In the genomic region with DNA sequence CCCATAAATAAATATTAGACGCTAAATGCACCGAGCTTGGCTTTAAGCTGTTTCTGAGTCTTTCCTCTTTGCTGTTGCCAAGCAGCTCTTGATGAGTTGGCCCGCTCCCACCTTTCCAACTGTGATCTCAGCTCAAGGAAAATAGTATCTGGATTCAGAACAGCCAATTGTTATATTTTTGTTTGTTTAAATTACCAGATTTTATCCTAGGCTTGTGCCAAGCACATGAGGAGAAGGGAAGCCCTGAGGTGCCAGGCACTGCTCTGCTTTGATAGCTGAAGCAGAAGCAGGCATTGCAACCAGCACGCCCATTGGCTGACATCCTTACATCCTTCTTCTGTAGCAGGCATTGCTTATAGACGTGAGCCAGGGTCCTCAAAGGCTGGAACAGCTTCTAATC, we compare ENCODE assay signal across 22 mouse cellular contexts.
A peak's percentile ranks its signal among the peaks of the same experiment; 100 is the strongest.
DNase-seq lines count a peak whose midpoint lies in the region; ATAC-seq and TF ChIP-seq lines count a peak whose summit lies in the region.
"Had no signal": no experiment of that assay in that cellular context is flagged by ENCODE, and none has a peak within 500 bp of the region (broad histone marks: within the 10 kb centered on the region; RNA-seq: fewer than 3 reads in every experiment).

No protein-coding gene starts in this region.

- no peak overlapping the region for H3K27ac ChIP-seq in forebrain, embryonic 15.5 days (replicated peaks)
- H3K27ac ChIP-seq in forebrain, embryonic 11.5 days (ENCODE audit: low read depth, low read length) = no peak overlapping the region
- H3K27ac ChIP-seq in gastrocnemius, adult 2 months = no peak overlapping the region
- H3K27ac ChIP-seq: embryonic facial prominence, embryonic 15.5 days; heart, embryonic 15.5 days; limb, embryonic 13.5 days; liver, embryonic 12.5 days had no signal

- H3K9me3 ChIP-seq in forebrain, embryonic 15.5 days = no peaks in the 10 kb centered on the region
- H3K9me3 ChIP-seq in forebrain, embryonic 11.5 days (ENCODE audit: control insufficient read depth, low read length) = no peaks in the 10 kb centered on the region
- H3K9me3 ChIP-seq: embryonic facial prominence, embryonic 15.5 days; heart, embryonic 15.5 days; limb, embryonic 13.5 days; liver, embryonic 12.5 days had no signal

- H3K4me2 ChIP-seq in forebrain, embryonic 15.5 days (replicated peaks) = no peak overlapping the region
- no peak overlapping the region for H3K4me2 ChIP-seq in forebrain, embryonic 11.5 days (ENCODE audit: low read depth, low read length, severe bottlenecking)
- H3K4me2 ChIP-seq: embryonic facial prominence, embryonic 15.5 days; heart, embryonic 15.5 days; limb, embryonic 13.5 days; liver, embryonic 12.5 days; midbrain, embryonic 11.5 days had no signal

- intact Hi-C loops in gastrocnemius, adult 2 months (cut with DNase I) = no loop called here

- H3K4me1 ChIP-seq in forebrain, embryonic 15.5 days = peaks cover 6% of the 10 kb centered on the region; the same call in 1 of the 2 replicates
- H3K4me1 ChIP-seq in forebrain, embryonic 11.5 days (replicated peaks; ENCODE audit: control insufficient read depth, insufficient read depth, low read length) = no peaks in the 10 kb centered on the region
- H3K4me1 ChIP-seq: embryonic facial prominence, embryonic 15.5 days; limb, embryonic 13.5 days had no signal

- TF ChIP-seq CTCF in gastrocnemius, adult 2 months (IDR thresholded peaks at IDR 0.05) = no peak

- no peak overlapping the region for H3K9ac ChIP-seq in forebrain, embryonic 15.5 days (replicated peaks)
- no peak overlapping the region for H3K9ac ChIP-seq in forebrain, embryonic 11.5 days (ENCODE audit: low read length)
- H3K9ac ChIP-seq: embryonic facial prominence, embryonic 15.5 days; heart, embryonic 15.5 days; limb, embryonic 13.5 days; liver, embryonic 12.5 days had no signal

- 68% methylated on average over 5 of the region's 5 CpGs for WGBS in forebrain, embryonic 15.5 days
- 81% methylated on average over 5 of the region's 5 CpGs for WGBS in forebrain, embryonic 11.5 days

- H3K36me3 ChIP-seq in forebrain, embryonic 15.5 days = no peaks in the 10 kb centered on the region
- H3K36me3 ChIP-seq in forebrain, embryonic 11.5 days (ENCODE audit: control insufficient read depth, insufficient read depth, low read length) = no peaks in the 10 kb centered on the region
- H3K36me3 ChIP-seq: embryonic facial prominence, embryonic 15.5 days; heart, embryonic 15.5 days; limb, embryonic 13.5 days; liver, embryonic 12.5 days had no signal

- DNase-seq in forebrain, embryonic 11.5 days (ENCODE audit: low spot score) = no peak
- DNase-seq in brain, embryonic 18.5 days (ENCODE audit: low read depth, low spot score) = peak; percentile 16
- DNase-seq in cerebellum, adult 8-10 months = peak; percentile 8
- peak; percentile 35 to 45 for DNase-seq in cerebellum, postnatal 36 days
- DNase-seq in gastrocnemius, postnatal 10 days = no peak
- DNase-seq in frontal cortex, postnatal 36 days (ENCODE audit: low spot score in 2 of 2) = no peak
- DNase-seq in gastrocnemius, adult 2 months = no peak
- DNase-seq: adrenal gland, adult 2 months; heart, postnatal 4 days; kidney, postnatal 36 days; layer of hippocampus, postnatal 36 days; lung, adult 18-20 months; lung, postnatal 14 days; right cerebral cortex, postnatal 14 days; spleen, adult 18-20 months had no signal

- H3K27me3 ChIP-seq in forebrain, embryonic 15.5 days = no peaks in the 10 kb centered on the region
- H3K27me3 ChIP-seq in forebrain, embryonic 11.5 days (ENCODE audit: control insufficient read depth, insufficient read depth, low read length) = no peaks in the 10 kb centered on the region
- H3K27me3 ChIP-seq: embryonic facial prominence, embryonic 15.5 days; heart, embryonic 15.5 days; limb, embryonic 13.5 days had no signal

- ATAC-seq in forebrain, embryonic 15.5 days (replicated peaks) = peak; percentile 70
- ATAC-seq in forebrain, embryonic 11.5 days (replicated peaks; ENCODE audit: low FRiP score) = no peak
- ATAC-seq: intestine, postnatal 0 days; liver, embryonic 12.5 days had no signal

- no peak overlapping the region for H3K4me3 ChIP-seq in forebrain, embryonic 15.5 days
- H3K4me3 ChIP-seq in forebrain, embryonic 11.5 days (ENCODE audit: low read depth, low read length) = no peak overlapping the region
- H3K4me3 ChIP-seq in gastrocnemius, adult 2 months = no peak overlapping the region
- H3K4me3 ChIP-seq: embryonic facial prominence, embryonic 15.5 days; heart, embryonic 15.5 days; limb, embryonic 13.5 days; liver, embryonic 12.5 days had no signal

Comparison
In these comparisons a context has a peak if more than half of its experiments do, and no peak if none do; other contexts are left out.
1. DNase-seq: peak in brain, embryonic 18.5 days (single experiment), cerebellum, adult 8-10 months (single experiment) and cerebellum, postnatal 36 days (2 of 2); none in forebrain, embryonic 11.5 days (single experiment), gastrocnemius, postnatal 10 days (single experiment), frontal cortex, postnatal 36 days (0 of 2) and gastrocnemius, adult 2 months (single experiment).